Mouse (Mus musculus) limb, embryonic 12.5 days (tissue): ENCODE data around the gene Kidins220. TPM values are rescaled to one million over a fixed set of nuclear protein-coding genes. Genes with fewer than 3 reads are reported as not detected.

Source experiments
- ATAC-seq: fragments of 200-750 bp; cut with Nextera tagmentation; 2 replicates; pipeline ENCODE4 v1.8.0; 2017; ENCODE audit warnings: low read depth, moderate TSS enrichment; ENCODE audit not compliant: insufficient number of reproducible peaks, insufficient read depth, low FRiP score, low TSS enrichment
- H3K27ac ChIP-seq: fragments of 300-500 bp; sonication (generic); 2 replicates; pipeline ENCODE4 v1.5.1; 2016; ENCODE audit warnings: mild to moderate bottlenecking, moderate library complexity
- H3K27me3 ChIP-seq: fragments of 300-500 bp; sonication (generic); 2 replicates; pipeline ENCODE4 v1.6.1; 2016; ENCODE audit warnings: mild to moderate bottlenecking, moderate library complexity
- H3K36me3 ChIP-seq: fragments of 300-500 bp; sonication (generic); 2 replicates; pipeline ENCODE4 v1.6.1; 2016; ENCODE audit warnings: mild to moderate bottlenecking, moderate library complexity
- H3K4me1 ChIP-seq: fragments of 300-500 bp; sonication (generic); replicated peaks from 2 replicates; pipeline ENCODE4 v1.6.1; 2016
- H3K4me2 ChIP-seq: fragments of 300-500 bp; sonication (generic); 2 replicates; pipeline ENCODE4 v1.6.1; 2016; ENCODE audit warnings: mild to moderate bottlenecking, moderate library complexity
- H3K4me3 ChIP-seq: fragments of 300-500 bp; sonication (generic); replicated peaks from 2 replicates; pipeline ENCODE4 v1.5.1; 2016; ENCODE audit warnings: mild to moderate bottlenecking
- H3K9ac ChIP-seq: fragments of 300-500 bp; sonication (generic); replicated peaks from 2 replicates; pipeline ENCODE4 v1.6.1; 2016; ENCODE audit warnings: mild to moderate bottlenecking, moderate library complexity
- H3K9me3 ChIP-seq: fragments of 300-500 bp; sonication (generic); 2 replicates; pipeline ENCODE4 v1.6.1; 2016; ENCODE audit warnings: mild to moderate bottlenecking, moderate library complexity
- WGBS: fragments of 180-500 bp; shearing (Covaris S2); methylation state at CpG from one replicate; pipeline ENCODE4 v1.1.7; 2016; 5-methylcytosine and 5-hydroxymethylcytosine counted together
- polyA plus RNA-seq: library from polyadenylated mRNA; unstranded; fragments of >200 nt; fragmentation: Nextera tagmentation; extraction: Ambion mirVana; gene quantifications from 2 replicates; pipeline ENCODE4 v1.2.1, GENCODE M21; 2016

Kidins220 gene
- polyA plus RNA-seq, 1 experiment from 2014 or later: 19.6 TPM

DNA sequence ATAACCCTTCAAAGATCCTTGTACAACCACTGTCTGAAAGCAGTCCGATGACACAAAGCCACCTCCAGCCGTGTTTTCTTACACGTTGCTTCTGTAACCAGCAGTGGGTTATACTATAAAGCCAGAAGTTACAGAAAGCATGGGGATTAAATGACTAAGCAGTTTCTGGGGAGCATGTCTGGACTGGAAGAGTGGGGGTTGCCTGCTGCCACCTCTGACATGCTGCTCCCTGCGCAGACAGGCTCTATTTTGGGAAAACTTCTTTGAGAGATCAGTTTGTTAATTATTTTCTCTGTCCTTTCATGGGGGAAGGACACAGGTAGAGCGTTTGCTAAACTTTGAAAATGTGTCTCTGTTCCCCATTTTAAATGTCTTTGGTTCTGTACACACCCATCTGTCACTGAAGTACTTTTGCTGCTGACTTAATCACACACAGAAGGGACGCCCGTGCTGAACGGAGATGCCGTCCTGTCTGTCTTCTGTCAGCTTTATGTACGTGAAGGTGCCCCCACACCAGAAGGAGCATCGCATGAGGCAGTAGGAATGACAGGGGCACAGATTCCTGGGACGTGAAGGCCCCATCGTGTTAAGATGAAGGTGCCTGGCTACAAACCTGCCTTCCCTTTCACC lies 11.2 kb upstream of the Kidins220 start:
- Histone ChIP-seq H3K9ac (no peak overlapping the region), H3K4me3 (no peak overlapping the region), H3K9me3 (no peaks in the 10 kb centered on the region), H3K27ac (peak overlapping the region; percentile 37; the same call in 1 of the 2 replicates), H3K36me3 (peaks cover 10% of the 10 kb centered on the region), H3K4me1 (peaks cover 20% of the 10 kb centered on the region), H3K4me2 (no peak overlapping the region; the same call in 1 of the 2 replicates), H3K27me3 (no peaks in the 10 kb centered on the region)
- no peak for ATAC-seq
- WGBS: 53% methylated on average over 13 of the region's 13 CpGs

- no peak overlapping the region for H3K9ac ChIP-seq
- WGBS: 78% methylated on average over 6 of the region's 6 CpGs
- peaks cover 18% of the 10 kb centered on the region for H3K4me1 ChIP-seq
- H3K36me3 ChIP-seq: no peaks in the 10 kb centered on the region
- H3K27me3 ChIP-seq: no peaks in the 10 kb centered on the region
- no peak for ATAC-seq
- H3K4me2 ChIP-seq: no peak overlapping the region
- H3K4me3 ChIP-seq: no peak overlapping the region
- no peak overlapping the region for H3K27ac ChIP-seq
- H3K9me3 ChIP-seq: no peaks in the 10 kb centered on the region
Observed at GRCm38 (mm10) chr12:24965406-24965805, 9.3 kb upstream of the Kidins220 start.

- Histone ChIP-seq H3K4me3 (no peak overlapping the region), H3K27ac (no peak overlapping the region), H3K4me2 (no peak overlapping the region), H3K9ac (no peak overlapping the region), H3K4me1 (peaks cover 14% of the 10 kb centered on the region), H3K9me3 (no peaks in the 10 kb centered on the region), H3K27me3 (no peaks in the 10 kb centered on the region), H3K36me3 (no peaks in the 10 kb centered on the region)
- 88% methylated on average over 2 of the region's 2 CpGs for WGBS
- no peak for ATAC-seq
Observed at GRCm38 (mm10) chr12:24966046-24966445, 8.7 kb upstream of the Kidins220 start.

- Histone ChIP-seq H3K36me3 (no peaks in the 10 kb centered on the region), H3K4me3 (no peak overlapping the region), H3K27ac (no peak overlapping the region), H3K4me1 (peaks cover 6% of the 10 kb centered on the region; the same call in 1 of the 2 replicates), H3K4me2 (no peak overlapping the region), H3K27me3 (no peaks in the 10 kb centered on the region), H3K9ac (no peak overlapping the region), H3K9me3 (no peaks in the 10 kb centered on the region)
- ATAC-seq: no peak
- WGBS: 85% methylated on average over 5 of the region's 5 CpGs
Observed at GRCm38 (mm10) chr12:24971490-24972200, 3.1 kb upstream of the Kidins220 start.

GRCm38 (mm10) chr12:24972371-24973350 lies 2.1 kb upstream of the Kidins220 start:
- H3K27ac ChIP-seq: no peak overlapping the region
- H3K4me2 ChIP-seq: no peak overlapping the region
- H3K9me3 ChIP-seq: no peaks in the 10 kb centered on the region
- no peaks in the 10 kb centered on the region for H3K27me3 ChIP-seq
- ATAC-seq: no peak
- 63% methylated on average over 8 of the region's 8 CpGs for WGBS
- no peak overlapping the region for H3K4me3 ChIP-seq
- no peaks in the 10 kb centered on the region for H3K36me3 ChIP-seq
- H3K9ac ChIP-seq: no peak overlapping the region
- H3K4me1 ChIP-seq: peaks cover 6% of the 10 kb centered on the region; the same call in 1 of the 2 replicates

DNA sequence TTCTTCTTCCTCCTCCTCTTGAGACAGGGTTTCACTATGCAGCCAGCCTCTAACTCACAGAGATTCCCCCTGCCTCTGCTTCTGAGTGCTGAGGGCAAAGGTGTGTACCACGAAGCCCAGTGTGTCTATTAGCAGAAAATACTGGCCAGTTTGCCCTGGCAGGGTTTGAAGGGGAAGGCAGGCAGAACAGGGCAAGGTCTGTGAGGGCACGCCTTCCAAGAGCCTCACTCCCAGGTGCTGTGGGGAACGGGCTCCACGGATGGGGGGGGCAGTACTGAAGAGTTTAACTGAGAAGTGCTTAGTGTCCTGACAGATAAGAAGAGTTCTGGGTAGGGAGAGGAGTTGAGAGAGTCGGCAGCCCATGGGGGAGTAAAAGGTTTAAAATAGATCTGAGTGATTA lies 1.1 kb upstream of the Kidins220 start:
- 71% methylated on average over 5 of the region's 5 CpGs for WGBS
- Histone ChIP-seq H3K9me3 (no peaks in the 10 kb centered on the region), H3K4me1 (peaks cover 6% of the 10 kb centered on the region; the same call in 1 of the 2 replicates), H3K36me3 (no peaks in the 10 kb centered on the region), H3K9ac (no peak overlapping the region), H3K27ac (no peak overlapping the region), H3K4me3 (no peak overlapping the region), H3K27me3 (no peaks in the 10 kb centered on the region), H3K4me2 (no peak overlapping the region)
- no peak for ATAC-seq

- Histone ChIP-seq H3K4me3 (peak overlapping the region; percentile 70), H3K27ac (peak overlapping the region; percentile 85), H3K4me2 (peak overlapping the region; percentile 54), H3K36me3 (no peaks in the 10 kb centered on the region), H3K4me1 (peaks cover 6% of the 10 kb centered on the region; the same call in 1 of the 2 replicates), H3K9me3 (no peaks in the 10 kb centered on the region), H3K9ac (peak overlapping the region; percentile 63), H3K27me3 (no peaks in the 10 kb centered on the region)
- ATAC-seq: peak; percentile 82; the same call in 1 of the 2 replicates
- under 1% methylated on average over 26 of the region's 31 CpGs for WGBS
Observed at GRCm38 (mm10) chr12:24975115-24975733, 499 bp downstream of the Kidins220 start.

DNA sequence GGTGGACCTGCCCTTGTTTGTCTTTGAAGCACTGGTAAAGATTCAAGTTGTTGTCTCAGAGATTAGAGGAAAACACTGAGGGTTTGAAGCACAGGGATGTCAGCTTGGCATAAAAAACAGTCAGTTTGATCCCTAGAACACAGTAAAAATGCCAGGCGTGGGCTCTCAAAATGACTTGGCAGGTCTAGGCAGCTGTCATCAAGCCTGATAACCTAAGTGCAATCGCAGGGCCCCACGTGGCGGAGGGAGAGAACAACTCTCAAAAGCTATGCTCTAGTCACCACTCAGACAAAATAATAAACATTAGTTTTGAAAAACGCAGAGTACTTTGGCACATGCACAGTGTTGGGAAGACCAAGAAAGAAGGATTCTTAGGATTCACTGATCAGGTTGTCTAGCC lies 10.5 kb downstream of the Kidins220 start:
- no peaks in the 10 kb centered on the region for H3K4me1 ChIP-seq
- H3K9ac ChIP-seq: no peak overlapping the region
- H3K27ac ChIP-seq: no peak overlapping the region
- ATAC-seq: no peak
- no peak overlapping the region for H3K4me2 ChIP-seq
- H3K36me3 ChIP-seq: peaks cover 48% of the 10 kb centered on the region
- no peak overlapping the region for H3K4me3 ChIP-seq
- H3K27me3 ChIP-seq: no peaks in the 10 kb centered on the region
- WGBS: 91% methylated on average over 5 of the region's 5 CpGs
- H3K9me3 ChIP-seq: no peaks in the 10 kb centered on the region

DNA sequence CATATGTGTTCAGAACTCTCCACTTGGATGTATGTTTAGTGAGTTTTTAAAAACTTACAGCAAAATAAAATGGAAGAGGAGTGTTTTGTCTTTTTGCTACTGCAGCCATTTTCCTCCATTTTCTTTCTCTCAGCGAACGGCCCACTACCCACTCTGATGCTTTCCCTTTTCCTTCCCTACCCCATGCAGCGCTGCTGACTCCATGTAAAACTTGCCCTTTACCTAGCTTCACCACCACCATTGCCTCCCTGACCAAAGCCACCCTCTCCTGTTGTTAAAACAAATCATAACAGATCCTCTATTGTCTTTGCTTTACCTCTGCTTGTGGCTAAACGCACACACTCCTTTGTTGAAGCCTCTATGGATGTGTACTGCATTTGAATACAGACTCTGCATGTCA lies 20.6 kb downstream of the Kidins220 start:
- Histone ChIP-seq H3K4me1 (no peaks in the 10 kb centered on the region), H3K27me3 (no peaks in the 10 kb centered on the region), H3K9ac (no peak overlapping the region), H3K27ac (no peak overlapping the region), H3K4me3 (no peak overlapping the region), H3K36me3 (peaks cover 91% of the 10 kb centered on the region), H3K9me3 (no peaks in the 10 kb centered on the region), H3K4me2 (no peak overlapping the region)
- WGBS: 91% methylated on average over 4 of the region's 4 CpGs
- ATAC-seq: no peak

DNA sequence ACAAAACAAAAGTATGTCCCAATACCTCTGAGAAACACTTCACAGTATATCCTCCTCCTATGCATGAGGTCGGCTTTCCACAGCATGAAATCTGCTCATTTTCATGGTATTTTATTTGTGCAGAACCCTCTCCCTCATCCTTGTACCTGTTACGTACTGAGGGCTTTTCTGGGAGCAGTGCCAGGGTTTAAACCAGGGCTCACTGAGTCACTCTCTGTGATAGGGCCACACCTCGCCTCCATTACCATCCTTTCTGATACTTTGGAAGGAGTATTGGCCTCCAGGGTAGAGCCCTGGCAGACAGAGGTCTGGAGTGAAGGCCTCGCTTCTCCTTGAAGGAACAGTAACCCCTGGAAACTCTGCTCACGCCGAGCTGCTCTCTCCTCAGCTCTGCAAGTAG lies 30.6 kb downstream of the Kidins220 start:
- no peaks in the 10 kb centered on the region for H3K9me3 ChIP-seq
- no peaks in the 10 kb centered on the region for H3K4me1 ChIP-seq
- H3K27me3 ChIP-seq: no peaks in the 10 kb centered on the region
- peaks cover 67% of the 10 kb centered on the region for H3K36me3 ChIP-seq
- ATAC-seq: no peak
- no peak overlapping the region for H3K4me3 ChIP-seq
- no peak overlapping the region for H3K4me2 ChIP-seq
- no peak overlapping the region for H3K9ac ChIP-seq
- no peak overlapping the region for H3K27ac ChIP-seq
- WGBS: 80% methylated on average over 6 of the region's 6 CpGs
